Mouse (Mus musculus) forebrain, embryonic 13.5 days (tissue): ENCODE measurements around the gene Gtf3a. TPM values are rescaled to one million over a fixed set of nuclear protein-coding genes. Genes with fewer than 3 reads are reported as not detected.

Experiments
- ATAC-seq: fragments of 200-750 bp; cut with Nextera tagmentation; 2 replicates; pipeline ENCODE4 v1.8.0; 2017
- H3K27ac ChIP-seq: fragments of 300-500 bp; sonication (generic); 2 replicates; pipeline ENCODE4 v1.5.1; 2015; ENCODE audit warnings: inconsistent platforms, mild to moderate bottlenecking, moderate library complexity
- H3K27me3 ChIP-seq: fragments of 300-500 bp; sonication (generic); 2 replicates; pipeline ENCODE4 v1.6.1; 2015; ENCODE audit warnings: mild to moderate bottlenecking, inconsistent platforms
- H3K36me3 ChIP-seq: fragments of 300-500 bp; sonication (generic); 2 replicates; pipeline ENCODE4 v1.6.1; 2015; ENCODE audit warnings: mild to moderate bottlenecking, inconsistent platforms; ENCODE audit not compliant: poor library complexity, severe bottlenecking
- H3K4me1 ChIP-seq: fragments of 300-500 bp; sonication (generic); 2 replicates; pipeline ENCODE4 v1.6.1; 2015; ENCODE audit warnings: inconsistent platforms
- H3K4me2 ChIP-seq: fragments of 300-500 bp; sonication (generic); 2 replicates; pipeline ENCODE4 v1.6.1; 2015; ENCODE audit warnings: inconsistent platforms, mild to moderate bottlenecking, moderate library complexity
- H3K4me3 ChIP-seq: fragments of 300-500 bp; sonication (generic); 2 replicates; pipeline ENCODE4 v1.5.1; 2015; ENCODE audit warnings: mild to moderate bottlenecking, inconsistent platforms
- H3K9ac ChIP-seq: fragments of 300-500 bp; sonication (generic); 2 replicates; pipeline ENCODE4 v1.6.1; 2015; ENCODE audit warnings: mild to moderate bottlenecking, inconsistent platforms
- H3K9me3 ChIP-seq: fragments of 300-500 bp; sonication (generic); replicated peaks from 2 replicates; pipeline ENCODE4 v1.6.1; 2016; ENCODE audit warnings: inconsistent platforms
- WGBS: fragments of 180-500 bp; shearing (Covaris S2); methylation state at CpG from one replicate; pipeline ENCODE4 v1.1.7; 2015; 5-methylcytosine and 5-hydroxymethylcytosine counted together
- polyA plus RNA-seq: library from polyadenylated mRNA; unstranded; fragments of >200 nt; fragmentation: Nextera tagmentation; extraction: Ambion mirVana; gene quantifications from 2 replicates; pipeline ENCODE4 v1.2.1, GENCODE M21; 2015

Gtf3a gene
- polyA plus RNA-seq, 1 experiment from 2014 or later: 107 TPM

- peaks cover 50% of the 10 kb centered on the region for H3K27me3 ChIP-seq
- no peak for ATAC-seq
These were observed 20.4 kb downstream of the Gtf3a start for GRCm38 (mm10) chr5:146968695-146969393.

GRCm38 (mm10) chr5:146971776-146972561, 23.5 kb downstream of the Gtf3a start:
- no peaks in the 10 kb centered on the region for H3K9me3 ChIP-seq
- H3K4me2 ChIP-seq: no peak overlapping the region
- no peak for ATAC-seq
- H3K9ac ChIP-seq: no peak overlapping the region
- H3K36me3 ChIP-seq: no peaks in the 10 kb centered on the region
- no peak overlapping the region for H3K27ac ChIP-seq
- H3K4me3 ChIP-seq: no peak overlapping the region
- WGBS: 80% methylated on average over 10 of the region's 10 CpGs
- H3K4me1 ChIP-seq: peaks cover 11% of the 10 kb centered on the region
- peaks cover 30% of the 10 kb centered on the region for H3K27me3 ChIP-seq

More at GRCm38 (mm10) chr5:146968695-146969393, 20.4 kb downstream of the Gtf3a start:
- Histone ChIP-seq H3K9me3 (no peaks in the 10 kb centered on the region), H3K4me3 (no peak overlapping the region), H3K4me2 (peak overlapping the region; percentile 39), H3K9ac (no peak overlapping the region), H3K4me1 (peaks cover 11% of the 10 kb centered on the region), H3K27ac (no peak overlapping the region), H3K36me3 (no peaks in the 10 kb centered on the region)
- 3% methylated on average over 13 of the region's 13 CpGs for whole genome bisulfite sequencing

- 92% methylated on average over 9 of the region's 9 CpGs for WGBS
- H3K9ac ChIP-seq: no peak overlapping the region
- peaks cover 22% of the 10 kb centered on the region for H3K27me3 ChIP-seq
- no peaks in the 10 kb centered on the region for H3K36me3 ChIP-seq
- peaks cover 11% of the 10 kb centered on the region for H3K4me1 ChIP-seq
- no peaks in the 10 kb centered on the region for H3K9me3 ChIP-seq
- H3K27ac ChIP-seq: no peak overlapping the region
- H3K4me3 ChIP-seq: no peak overlapping the region
- no peak overlapping the region for H3K4me2 ChIP-seq
- ATAC-seq: no peak
These were observed 24.9 kb downstream of the Gtf3a start for GRCm38 (mm10) chr5:146973353-146973752.

GRCm38 (mm10) chr5:146973858-146974780, 25.7 kb downstream of the Gtf3a start:
- ATAC-seq: no peak
- no peak overlapping the region for H3K27ac ChIP-seq
- H3K27me3 ChIP-seq: peaks cover 22% of the 10 kb centered on the region
- H3K4me1 ChIP-seq: peaks cover 5% of the 10 kb centered on the region
- no peak overlapping the region for H3K9ac ChIP-seq
- no peak overlapping the region for H3K4me2 ChIP-seq
- H3K9me3 ChIP-seq: no peaks in the 10 kb centered on the region
- no peaks in the 10 kb centered on the region for H3K36me3 ChIP-seq
- WGBS: 87% methylated on average over 25 of the region's 25 CpGs
- no peak overlapping the region for H3K4me3 ChIP-seq

GRCm38 (mm10) chr5:146974781-146975123, 26.3 kb downstream of the Gtf3a start:
- Histone ChIP-seq H3K4me3 (no peak overlapping the region), H3K4me2 (no peak overlapping the region), H3K36me3 (no peaks in the 10 kb centered on the region), H3K27me3 (peaks cover 22% of the 10 kb centered on the region), H3K9ac (no peak overlapping the region), H3K9me3 (no peaks in the 10 kb centered on the region), H3K27ac (no peak overlapping the region), H3K4me1 (no peaks in the 10 kb centered on the region)
- 72% methylated on average over 13 of the region's 13 CpGs for WGBS
- ATAC-seq: no peak

GRCm38 (mm10) chr5:146981376-146981775, 32.9 kb downstream of the Gtf3a start:
- Histone ChIP-seq H3K27ac (no peak overlapping the region), H3K4me2 (no peak overlapping the region), H3K27me3 (peaks cover 51% of the 10 kb centered on the region), H3K9ac (no peak overlapping the region), H3K9me3 (no peaks in the 10 kb centered on the region), H3K36me3 (no peaks in the 10 kb centered on the region), H3K4me3 (no peak overlapping the region), H3K4me1 (peaks cover 9% of the 10 kb centered on the region)
- no peak for ATAC-seq
- 83% methylated on average over 6 of the region's 6 CpGs for WGBS

GRCm38 (mm10) chr5:146983216-146983615, 34.8 kb downstream of the Gtf3a start:
- H3K4me2 ChIP-seq: no peak overlapping the region
- no peaks in the 10 kb centered on the region for H3K9me3 ChIP-seq
- 9% methylated on average over 8 of the region's 8 CpGs for WGBS
- no peak overlapping the region for H3K27ac ChIP-seq
- H3K4me3 ChIP-seq: no peak overlapping the region
- H3K27me3 ChIP-seq: peaks cover 51% of the 10 kb centered on the region
- no peak overlapping the region for H3K9ac ChIP-seq
- H3K4me1 ChIP-seq: peaks cover 13% of the 10 kb centered on the region
- H3K36me3 ChIP-seq: no peaks in the 10 kb centered on the region
- 0 out of 2 replicates have a peak, but pooled peaks have one; percentile 44 for ATAC-seq

- ATAC-seq: peak; percentile 66
- Histone ChIP-seq H3K27me3 (peaks cover 51% of the 10 kb centered on the region), H3K9me3 (no peaks in the 10 kb centered on the region), H3K4me2 (peak overlapping the region; percentile 45), H3K4me1 (peaks cover 13% of the 10 kb centered on the region), H3K9ac (peak overlapping the region; percentile 1; the same call in 1 of the 2 replicates), H3K36me3 (no peaks in the 10 kb centered on the region), H3K4me3 (no peak overlapping the region), H3K27ac (peak overlapping the region; percentile 63)
- WGBS: 30% methylated on average over 21 of the region's 21 CpGs
These were observed 37.4 kb downstream of the Gtf3a start for GRCm38 (mm10) chr5:146985725-146986433.

GRCm38 (mm10) chr5:146987588-146987987, 39.1 kb downstream of the Gtf3a start:
- H3K27ac ChIP-seq: no peak overlapping the region
- H3K36me3 ChIP-seq: no peaks in the 10 kb centered on the region
- H3K4me2 ChIP-seq: no peak overlapping the region
- peaks cover 13% of the 10 kb centered on the region for H3K4me1 ChIP-seq
- peaks cover 38% of the 10 kb centered on the region for H3K27me3 ChIP-seq
- H3K4me3 ChIP-seq: no peak overlapping the region
- no peak for ATAC-seq
- H3K9me3 ChIP-seq: no peaks in the 10 kb centered on the region
- 87% methylated on average over 10 of the region's 10 CpGs for WGBS
- no peak overlapping the region for H3K9ac ChIP-seq

GRCm38 (mm10) chr5:146989051-146989450, 40.6 kb downstream of the Gtf3a start:
- WGBS: 86% methylated on average over 5 of the region's 5 CpGs
- no peaks in the 10 kb centered on the region for H3K36me3 ChIP-seq

GRCm38 (mm10) chr5:146993509-146993908, 45.1 kb downstream of the Gtf3a start:
- Histone ChIP-seq H3K27ac (no peak overlapping the region), H3K27me3 (peaks cover 15% of the 10 kb centered on the region), H3K4me3 (no peak overlapping the region), H3K4me2 (no peak overlapping the region), H3K9me3 (no peaks in the 10 kb centered on the region), H3K4me1 (no peaks in the 10 kb centered on the region), H3K36me3 (no peaks in the 10 kb centered on the region), H3K9ac (no peak overlapping the region)
- no peak for ATAC-seq
- WGBS: 72% methylated on average over 8 of the region's 8 CpGs

More at GRCm38 (mm10) chr5:146989051-146989450, 40.6 kb downstream of the Gtf3a start:
- no peaks in the 10 kb centered on the region for H3K9me3 ChIP-seq
- peaks cover 31% of the 10 kb centered on the region for H3K27me3 ChIP-seq
- H3K27ac ChIP-seq: no peak overlapping the region
- ATAC-seq: no peak
- no peak overlapping the region for H3K4me3 ChIP-seq
- H3K4me2 ChIP-seq: no peak overlapping the region
- H3K9ac ChIP-seq: no peak overlapping the region
- peaks cover 13% of the 10 kb centered on the region for H3K4me1 ChIP-seq
